Mouse (Mus musculus) E14TG2a.4 (cell line): ENCODE data around the gene Gfm1.

Source experiments
- H3K27me3 ChIP-seq: 2 replicates; pipeline ENCODE4 v1.6.1; 2014; ENCODE audit warnings: low read length, control low read depth; ENCODE audit not compliant: insufficient read depth
- H3K36me3 ChIP-seq: 2 replicates; pipeline ENCODE4 v1.6.1; 2014; ENCODE audit warnings: low read length, control low read depth; ENCODE audit not compliant: insufficient read depth
- H3K4me1 ChIP-seq: replicated peaks from 2 replicates; pipeline ENCODE4 v1.6.1; 2014; ENCODE audit warnings: low read depth, low read length, control low read depth
- H3K4me3 ChIP-seq: replicated peaks from 2 replicates; pipeline ENCODE4 v1.5.1; 2014; ENCODE audit warnings: mild to moderate bottlenecking, low read length
- H3K9me3 ChIP-seq: 2 replicates; pipeline ENCODE4 v1.6.1; 2014; ENCODE audit warnings: low read length, control low read depth
- CTCF ChIP-seq: conservative IDR thresholded peaks from 2 replicates; pipeline ENCODE4 v1.5.1; 2014; ENCODE audit warnings: low read length
- NANOG ChIP-seq: IDR thresholded peaks from 2 replicates; pipeline ENCODE4 v1.6.1; 2014; ENCODE audit warnings: borderline replicate concordance, low read length, mixed read lengths
- POU5F1 ChIP-seq: IDR thresholded peaks from 2 replicates; pipeline ENCODE4 v1.6.1; 2014; ENCODE audit warnings: low read length, borderline replicate concordance

Gfm1 gene

GRCm38 (mm10) chr3:67503878-67504277 lies 74.0 kb downstream of the Gfm1 start:
- H3K36me3 ChIP-seq = no peaks in the 10 kb centered on the region
- H3K4me3 ChIP-seq = peak overlapping the region; percentile 45
- H3K27me3 ChIP-seq = no peaks in the 10 kb centered on the region
- TF ChIP-seq NANOG = peak; percentile 70; the same call in 1 of the 2 replicates
- TF ChIP-seq CTCF = no peak
- peaks cover 60% of the 10 kb centered on the region for H3K4me1 ChIP-seq
- peaks cover 33% of the 10 kb centered on the region for H3K9me3 ChIP-seq

DNA sequence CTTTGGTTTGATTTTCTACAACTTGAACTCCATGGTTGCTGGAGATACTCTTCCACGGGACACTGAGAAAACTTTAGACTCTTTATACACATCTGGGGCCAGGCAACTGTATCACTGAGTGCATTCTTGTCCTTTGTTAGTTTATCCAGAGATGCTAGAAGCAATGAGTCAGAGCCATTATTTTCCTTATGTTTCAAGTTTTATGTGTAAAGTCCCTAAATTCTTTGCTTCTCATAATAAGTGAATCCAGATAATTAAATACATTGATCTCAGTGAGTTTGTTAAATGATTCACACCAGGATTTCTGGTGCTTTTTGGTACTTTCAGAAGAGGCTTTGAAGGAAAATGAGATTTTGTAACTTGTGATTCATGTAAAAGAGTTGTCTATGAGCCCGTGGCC lies 75.4 kb downstream of the Gfm1 start:
- H3K4me3 ChIP-seq = no peak overlapping the region
- H3K9me3 ChIP-seq = peaks cover 25% of the 10 kb centered on the region
- H3K27me3 ChIP-seq = no peaks in the 10 kb centered on the region
- peaks cover 62% of the 10 kb centered on the region for H3K4me1 ChIP-seq
- no peaks in the 10 kb centered on the region for H3K36me3 ChIP-seq
- TF ChIP-seq CTCF = no peak
- TF ChIP-seq NANOG = no peak
- no peak for TF ChIP-seq POU5F1

- peaks cover 1% of the 10 kb centered on the region for H3K27me3 ChIP-seq
- no peak for TF ChIP-seq NANOG
- TF ChIP-seq POU5F1 = no peak
- TF ChIP-seq CTCF = no peak
- no peak overlapping the region for H3K4me3 ChIP-seq
- peaks cover 25% of the 10 kb centered on the region for H3K9me3 ChIP-seq
- peaks cover 45% of the 10 kb centered on the region for H3K4me1 ChIP-seq
- H3K36me3 ChIP-seq = no peaks in the 10 kb centered on the region
These were observed 78.5 kb downstream of the Gfm1 start for GRCm38 (mm10) chr3:67508216-67508892.

GRCm38 (mm10) chr3:67512807-67513206 lies 82.9 kb downstream of the Gfm1 start:
- H3K9me3 ChIP-seq = no peaks in the 10 kb centered on the region; the same call in 1 of the 2 replicates
- no peaks in the 10 kb centered on the region for H3K36me3 ChIP-seq
- H3K4me1 ChIP-seq = peaks cover 21% of the 10 kb centered on the region
- H3K4me3 ChIP-seq = no peak overlapping the region
- peaks cover 43% of the 10 kb centered on the region for H3K27me3 ChIP-seq
- TF ChIP-seq CTCF = peak; percentile 78
- no peak for TF ChIP-seq NANOG
- no peak for TF ChIP-seq POU5F1

DNA sequence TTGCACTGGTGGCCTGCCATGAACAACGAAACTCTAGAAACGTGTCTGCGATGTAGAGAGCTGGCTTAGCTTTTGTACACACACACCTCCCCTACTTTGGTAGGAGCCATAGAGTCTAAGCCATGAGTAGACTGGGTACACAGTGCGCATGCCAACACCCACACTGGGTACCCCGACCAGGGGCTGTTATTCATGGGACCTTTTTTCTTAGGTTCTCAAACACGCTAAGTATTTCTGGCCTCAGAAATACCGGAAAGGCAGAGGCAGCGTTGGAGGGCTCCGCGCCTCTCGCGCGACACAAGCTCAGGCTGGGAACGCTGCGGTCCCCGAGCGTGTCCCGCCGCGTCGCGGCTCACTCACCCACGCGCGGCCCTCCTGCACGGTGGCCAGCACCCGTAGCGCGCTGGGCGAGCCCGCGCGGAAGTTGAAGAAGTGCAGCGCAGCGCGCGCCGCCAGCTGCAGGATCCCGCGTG lies 84.9 kb downstream of the Gfm1 start:
- Histone ChIP-seq H3K36me3 (no peaks in the 10 kb centered on the region), H3K9me3 (no peaks in the 10 kb centered on the region), H3K4me3 (peak overlapping the region; percentile 79), H3K27me3 (peaks cover 51% of the 10 kb centered on the region), H3K4me1 (peaks cover 8% of the 10 kb centered on the region)
- no peak for TF ChIP-seq NANOG
- no peak for TF ChIP-seq POU5F1
- no peak for TF ChIP-seq CTCF

- no peak for TF ChIP-seq NANOG
- TF ChIP-seq CTCF = no peak
- TF ChIP-seq POU5F1 = no peak
- no peaks in the 10 kb centered on the region for H3K36me3 ChIP-seq
- H3K4me1 ChIP-seq = peaks cover 8% of the 10 kb centered on the region
- H3K4me3 ChIP-seq = peak within 1 kb of the TSS; percentile 79
- H3K27me3 ChIP-seq = peaks cover 51% of the 10 kb centered on the region
- H3K9me3 ChIP-seq = no peaks in the 10 kb centered on the region
These were observed 85.4 kb downstream of the Gfm1 start, which contains the start of gene Rarres1 for GRCm38 (mm10) chr3:67515274-67515801. TSS of gene Rarres1 (minus strand) at chr3:67515523.

DNA sequence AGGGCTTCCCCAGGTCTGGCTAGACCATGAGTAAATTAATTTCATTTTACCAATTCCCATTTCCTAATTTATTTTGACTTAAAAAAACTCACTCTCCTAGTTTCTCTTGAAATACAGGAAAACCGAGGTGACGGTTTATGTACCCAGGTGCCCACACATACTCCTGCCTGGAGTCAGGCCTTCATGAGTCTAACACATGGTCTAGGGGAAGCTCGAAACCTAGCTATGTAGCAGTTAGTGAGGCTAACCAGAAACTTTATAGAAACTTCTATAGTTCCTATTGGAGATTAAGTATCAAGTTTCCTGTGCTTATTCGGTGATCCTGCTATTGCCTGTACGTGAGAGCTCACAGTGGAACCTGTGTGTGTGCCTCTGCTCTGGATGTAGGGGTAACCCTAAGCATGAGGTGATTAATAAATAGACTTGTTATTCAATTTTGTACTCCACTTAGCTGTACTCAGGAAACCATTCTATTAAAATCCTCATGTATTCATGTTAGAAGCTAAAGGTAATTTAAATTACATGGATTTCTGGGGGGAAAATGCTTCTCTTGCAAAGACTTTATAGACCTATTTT lies 90.8 kb downstream of the Gfm1 start:
- TF ChIP-seq POU5F1 = no peak
- no peak for TF ChIP-seq NANOG
- no peak for TF ChIP-seq CTCF
- H3K4me1 ChIP-seq = peaks cover 6% of the 10 kb centered on the region; the same call in 1 of the 2 replicates
- H3K27me3 ChIP-seq = peaks cover 31% of the 10 kb centered on the region
- H3K36me3 ChIP-seq = no peaks in the 10 kb centered on the region
- H3K4me3 ChIP-seq = no peak overlapping the region
- H3K9me3 ChIP-seq = no peaks in the 10 kb centered on the region

DNA sequence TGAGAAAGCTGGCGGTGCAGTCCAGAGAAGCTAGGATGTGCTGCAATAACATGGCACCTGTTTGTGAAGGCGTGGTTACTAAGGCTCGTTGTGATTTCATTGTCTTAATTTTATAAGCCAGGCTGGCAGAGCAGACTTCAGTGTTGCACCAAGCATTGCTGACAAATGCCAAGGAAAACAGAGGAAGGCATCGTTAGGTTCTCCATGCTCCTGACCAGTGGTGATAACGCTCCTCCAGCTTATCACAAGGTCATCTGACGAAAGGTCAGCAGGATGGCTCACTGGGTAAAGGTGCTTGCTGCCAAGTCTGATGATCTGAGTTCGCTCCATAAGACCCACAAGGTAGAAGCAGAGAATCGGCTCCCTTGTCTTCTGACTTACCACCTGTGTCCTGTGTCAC lies 92.8 kb downstream of the Gfm1 start:
- H3K4me3 ChIP-seq = no peak overlapping the region
- H3K9me3 ChIP-seq = no peaks in the 10 kb centered on the region
- peaks cover 4% of the 10 kb centered on the region; the same call in 1 of the 2 replicates for H3K4me1 ChIP-seq
- H3K27me3 ChIP-seq = peaks cover 12% of the 10 kb centered on the region
- TF ChIP-seq NANOG (no peak), POU5F1 (no peak), CTCF (no peak)
- no peaks in the 10 kb centered on the region for H3K36me3 ChIP-seq
